Mouse (Mus musculus) C2C12 (cell line): ENCODE results near the gene Edrf1.
"Not testable (repeated sequence)": the region's sequence is repeated elsewhere in the genome, so short reads cannot be mapped to it uniquely, and the experiment has no call there.

Source experiments
- CEBPB ChIP-seq: IDR thresholded peaks from one replicate; pipeline ENCODE4 v1.6.1; 2011; ENCODE audit warnings: low read depth, mild to moderate bottlenecking, control low read depth, moderate library complexity
- CTCF ChIP-seq: IDR thresholded peaks from one replicate; pipeline ENCODE4 v1.5.1; 2011; ENCODE audit not compliant: control insufficient read depth, insufficient read depth, insufficient read length
- FOSL1 ChIP-seq: IDR thresholded peaks from one replicate; pipeline ENCODE4 v1.8.0; 2011; ENCODE audit warnings: mild to moderate bottlenecking, low read length; ENCODE audit not compliant: poor library complexity, insufficient read depth, severe bottlenecking
- MAX ChIP-seq: IDR thresholded peaks from one replicate; pipeline ENCODE4 v1.6.1; 2011; ENCODE audit warnings: mild to moderate bottlenecking, control low read depth
- MYOD1 ChIP-seq: IDR thresholded peaks from one replicate; pipeline ENCODE4 v1.6.1; 2011; ENCODE audit warnings: low read depth; ENCODE audit not compliant: control insufficient read depth, insufficient read length
- MYOG ChIP-seq: IDR thresholded peaks from one replicate; pipeline ENCODE4 v1.6.1; 2011; ENCODE audit not compliant: control insufficient read depth, insufficient read length; ENCODE audit errors: extremely low read depth
- USF1 ChIP-seq: IDR thresholded peaks from one replicate; pipeline ENCODE4 v1.6.1; 2011; ENCODE audit warnings: low read depth, mild to moderate bottlenecking, control low read depth, moderate library complexity

- TF ChIP-seq CTCF, CEBPB, MYOG, MAX, MYOD1, FOSL1, USF1: not testable (repeated sequence)
These were observed 48.3 kb downstream of the Edrf1 start for GRCm38 (mm10) chr7:133685644-133686043.
